Comparison of ENCODE assay signal across 35 mouse cellular contexts in genomic region chr2:181075501-181075900, GRCm38 (mm10). TPM values are rescaled to one million over a fixed set of nuclear protein-coding genes. Genes with fewer than 3 reads are reported as not detected.
"Had no signal": no experiment of that assay in that cellular context is flagged by ENCODE, and none has a peak within 500 bp of the region (broad histone marks: within the 10 kb centered on the region; RNA-seq: fewer than 3 reads in every experiment).

No protein-coding gene starts in this region.

- ATAC-seq: liver, embryonic 12.5 days; liver, postnatal 0 days; lung, postnatal 0 days; midbrain, embryonic 15.5 days; midbrain, embryonic 16.5 days had no signal

- H3K4me2 ChIP-seq: limb, embryonic 12.5 days; limb, embryonic 13.5 days; limb, embryonic 15.5 days; liver, embryonic 11.5 days; liver, embryonic 12.5 days; liver, embryonic 13.5 days; liver, embryonic 15.5 days; lung, embryonic 14.5 days; lung, embryonic 15.5 days; midbrain, embryonic 12.5 days; midbrain, embryonic 15.5 days; neural tube, embryonic 12.5 days had no signal

- H3K4me1 ChIP-seq: limb, embryonic 10.5 days; limb, embryonic 12.5 days; limb, embryonic 13.5 days; limb, embryonic 15.5 days; lung, embryonic 15.5 days; midbrain, embryonic 12.5 days; neural tube, embryonic 12.5 days had no signal

- H3K27ac ChIP-seq: limb, embryonic 10.5 days; limb, embryonic 12.5 days; limb, embryonic 13.5 days; limb, embryonic 15.5 days; liver, embryonic 12.5 days; liver, embryonic 13.5 days; liver, embryonic 14.5 days; liver, embryonic 15.5 days; lung, embryonic 15.5 days; macrophage; midbrain, embryonic 10.5 days; midbrain, embryonic 12.5 days; midbrain, embryonic 15.5 days; neural tube, embryonic 12.5 days had no signal

- H3K36me3 ChIP-seq: limb, embryonic 10.5 days; limb, embryonic 12.5 days; limb, embryonic 13.5 days; limb, embryonic 15.5 days; liver, embryonic 12.5 days; liver, embryonic 13.5 days; liver, embryonic 15.5 days; lung, embryonic 15.5 days; midbrain, embryonic 10.5 days; midbrain, embryonic 12.5 days; midbrain, embryonic 15.5 days had no signal

- DNase-seq: left cerebral cortex, postnatal 4 days; liver; liver, embryonic 13.5 days; liver, postnatal 0 days; lung, adult 18-20 months; lung, adult 2 months; lung, embryonic 14.5 days; lung, postnatal 10 days; lung, postnatal 14 days; lung, postnatal 36 days; lung, postnatal 4 days; midbrain, embryonic 14.5 days had no signal

- H3K9me3 ChIP-seq: limb, embryonic 10.5 days; limb, embryonic 12.5 days; limb, embryonic 13.5 days; limb, embryonic 15.5 days; liver, embryonic 12.5 days; liver, embryonic 13.5 days; liver, embryonic 15.5 days; lung, embryonic 15.5 days; megakaryocyte, embryonic 14.5 days; midbrain, embryonic 10.5 days; midbrain, embryonic 12.5 days; midbrain, embryonic 15.5 days; neural tube, embryonic 12.5 days had no signal

- H3K27me3 ChIP-seq: limb, embryonic 13.5 days; lung, embryonic 15.5 days; midbrain, embryonic 12.5 days; midbrain, embryonic 15.5 days; neural tube, embryonic 12.5 days had no signal

- H3K4me3 ChIP-seq: limb, embryonic 10.5 days; limb, embryonic 12.5 days; limb, embryonic 13.5 days; limb, embryonic 15.5 days; liver, embryonic 12.5 days; liver, embryonic 13.5 days; liver, embryonic 15.5 days; lung, embryonic 15.5 days; megakaryocyte, embryonic 14.5 days; midbrain, embryonic 10.5 days; midbrain, embryonic 12.5 days; midbrain, embryonic 15.5 days; myocyte; neural tube, embryonic 12.5 days had no signal

- H3K9ac ChIP-seq: limb, embryonic 12.5 days; limb, embryonic 13.5 days; limb, embryonic 15.5 days; liver, embryonic 12.5 days; liver, embryonic 13.5 days; liver, embryonic 14.5 days; liver, embryonic 15.5 days; liver, postnatal 0 days; lung, embryonic 14.5 days; lung, embryonic 15.5 days; midbrain, embryonic 12.5 days; midbrain, embryonic 15.5 days; neural tube, embryonic 12.5 days had no signal

RNA-seq across cellular contexts. Expression of gene Chrna4, which starts 32.2 kb away (rescaled TPM):
- total RNA-seq: megakaryocyte progenitor cell, adult 5-6 weeks; megakaryocyte, adult 5-6 weeks; megakaryocyte-erythroid progenitor cell, adult 5-6 weeks; monocyte, adult 5-6 weeks had no signal
- polyA plus RNA-seq: lung, adult 2 months; macrophage; myocyte had no signal

RNA-seq across cellular contexts. Expression of gene Kcnq2, which starts 59.6 kb away (rescaled TPM):
- total RNA-seq: liver, adult 2 months; megakaryocyte progenitor cell, adult 5-6 weeks; megakaryocyte, adult 5-6 weeks; megakaryocyte-erythroid progenitor cell, adult 5-6 weeks; monocyte, adult 5-6 weeks had no signal
- polyA plus RNA-seq: liver, adult 2 months; liver, postnatal 0 days; lung, postnatal 0 days; macrophage; myocyte had no signal
